Mouse (Mus musculus): ENCODE data around the gene Camkv. TPM values are rescaled to one million over a fixed set of nuclear protein-coding genes. Genes with fewer than 3 reads are reported as not detected.
A peak's percentile ranks its signal among the peaks of the same experiment; 100 is the strongest.

The Camkv gene
- polyA plus RNA-seq, 1 experiment from 2014 or later, result 0.46 TPM

GRCm38 (mm10) chr9:107914764-107915420 lies 20.6 kb upstream of the Camkv start:
- Histone ChIP-seq H3K27ac (ENCODE audit: low read depth, low read length) (no peak overlapping the region), H3K9ac (ENCODE audit: low read depth, low read length) (no peak overlapping the region), H3K4me3 (ENCODE audit: low read depth, low read length) (no peak overlapping the region), H3K27me3 (ENCODE audit: control insufficient read depth, insufficient read depth, low read length) (peaks cover 14% of the 10 kb centered on the region; the same call in 1 of the 2 replicates), H3K4me2 (no peak overlapping the region), H3K4me1 (ENCODE audit: control insufficient read depth, insufficient read depth, low read length) (peaks cover 8% of the 10 kb centered on the region), H3K9me3 (replicated peaks; ENCODE audit: control insufficient read depth, low read length) (no peaks in the 10 kb centered on the region), H3K36me3 (ENCODE audit: control insufficient read depth, insufficient read depth, low read length) (no peaks in the 10 kb centered on the region)
- ATAC-seq (replicated peaks; ENCODE audit: insufficient number of reproducible peaks, low FRiP score, low TSS enrichment), result no peak
- 67% methylated on average over 16 of the region's 16 CpGs for WGBS (ENCODE audit: insufficient replicate concordance)

DNA sequence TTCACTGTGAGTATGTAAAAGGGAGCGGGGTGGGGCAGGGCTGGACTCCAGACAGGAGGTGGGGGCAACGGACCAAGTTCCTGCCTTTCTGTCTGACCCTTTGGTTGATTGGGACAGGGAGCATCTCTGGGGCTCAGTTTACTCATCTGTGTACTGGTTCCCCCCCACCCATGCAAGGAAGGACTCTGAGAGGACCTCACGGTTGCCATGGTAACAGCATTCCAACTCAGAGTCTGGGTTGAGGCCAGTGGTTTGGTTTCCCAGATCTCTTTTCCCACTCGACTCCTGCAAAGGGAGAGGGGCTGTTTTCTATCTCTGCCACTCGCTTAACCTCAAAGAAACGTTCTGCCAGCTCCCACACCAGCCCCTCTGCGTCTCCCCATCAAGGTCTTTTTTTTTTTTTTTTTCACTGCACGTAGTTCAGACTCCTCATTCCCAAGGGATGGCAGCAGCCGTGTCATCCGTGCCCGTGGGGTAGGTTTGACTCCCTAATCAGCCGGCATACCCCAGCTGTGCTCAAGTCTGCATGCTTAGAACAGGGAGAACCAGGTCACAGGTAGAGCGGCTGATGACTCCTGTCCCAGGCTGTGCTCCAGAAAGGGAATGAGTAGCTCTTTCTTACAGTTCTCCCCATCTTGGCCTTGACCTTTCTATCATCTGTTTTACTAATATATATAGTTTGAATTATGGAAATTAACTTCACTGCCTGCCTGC lies 17.4 kb upstream of the Camkv start:
- Histone ChIP-seq H3K9me3 (replicated peaks; ENCODE audit: control insufficient read depth, low read length) (no peaks in the 10 kb centered on the region), H3K9ac (ENCODE audit: low read depth, low read length) (no peak overlapping the region), H3K4me2 (no peak overlapping the region), H3K4me1 (ENCODE audit: control insufficient read depth, insufficient read depth, low read length) (peaks cover 8% of the 10 kb centered on the region), H3K27ac (ENCODE audit: low read depth, low read length) (no peak overlapping the region), H3K27me3 (ENCODE audit: control insufficient read depth, insufficient read depth, low read length) (peaks cover 14% of the 10 kb centered on the region; the same call in 1 of the 2 replicates), H3K36me3 (ENCODE audit: control insufficient read depth, insufficient read depth, low read length) (no peaks in the 10 kb centered on the region), H3K4me3 (ENCODE audit: low read depth, low read length) (no peak overlapping the region)
- 30% methylated on average over 13 of the region's 13 CpGs for whole genome bisulfite sequencing (ENCODE audit: insufficient replicate concordance)
- no peak for ATAC-seq (replicated peaks; ENCODE audit: insufficient number of reproducible peaks, low FRiP score, low TSS enrichment)

DNA sequence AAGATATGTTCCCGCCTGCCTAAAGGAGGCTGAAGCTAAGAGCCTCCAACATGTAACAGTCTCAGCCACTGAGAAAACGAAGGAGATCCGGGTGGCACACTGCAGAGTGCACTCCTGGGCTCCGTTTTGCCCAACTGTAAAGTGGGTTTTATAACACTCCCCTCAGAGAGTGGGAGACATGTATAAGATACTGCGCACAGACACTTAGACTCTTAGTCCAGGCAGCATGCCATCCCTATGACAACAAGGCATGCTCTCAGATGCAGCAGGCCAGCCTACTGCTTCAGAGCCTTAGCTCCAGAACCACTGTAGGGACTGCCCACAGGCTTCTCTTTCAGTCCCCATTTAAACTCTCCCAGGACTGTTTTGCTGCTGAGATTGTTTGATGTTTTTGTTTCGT lies 16.6 kb upstream of the Camkv start:
- Histone ChIP-seq H3K4me3 (ENCODE audit: low read depth, low read length) (no peak overlapping the region), H3K27ac (ENCODE audit: low read depth, low read length) (no peak overlapping the region), H3K27me3 (ENCODE audit: control insufficient read depth, insufficient read depth, low read length) (peaks cover 14% of the 10 kb centered on the region; the same call in 1 of the 2 replicates), H3K9ac (ENCODE audit: low read depth, low read length) (no peak overlapping the region), H3K9me3 (replicated peaks; ENCODE audit: control insufficient read depth, low read length) (no peaks in the 10 kb centered on the region), H3K4me1 (ENCODE audit: control insufficient read depth, insufficient read depth, low read length) (peaks cover 13% of the 10 kb centered on the region), H3K36me3 (ENCODE audit: control insufficient read depth, insufficient read depth, low read length) (no peaks in the 10 kb centered on the region), H3K4me2 (no peak overlapping the region)
- 77% methylated on average over 6 of the region's 6 CpGs for WGBS (ENCODE audit: insufficient replicate concordance)
- ATAC-seq (replicated peaks; ENCODE audit: insufficient number of reproducible peaks, low FRiP score, low TSS enrichment), result no peak

DNA sequence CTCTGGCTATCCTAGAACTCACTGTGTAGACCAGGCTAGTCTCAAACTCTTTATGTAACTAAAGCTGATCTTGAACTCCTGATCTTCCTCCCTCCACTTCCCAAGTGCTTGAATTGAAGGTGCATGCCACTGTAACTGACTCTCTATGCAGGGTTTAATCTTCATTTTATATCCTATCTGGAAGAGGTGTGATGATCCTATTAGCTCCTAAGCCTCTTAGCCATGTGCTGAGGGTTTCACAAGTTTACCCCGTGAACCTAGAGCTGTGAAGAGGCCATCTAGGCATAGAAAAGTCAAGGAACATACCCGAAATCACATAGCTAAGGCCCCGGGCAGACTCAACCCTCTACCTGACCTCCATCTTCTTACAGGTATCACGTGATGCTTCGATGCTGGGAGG lies 16.0 kb upstream of the Camkv start:
- H3K4me1 ChIP-seq (ENCODE audit: control insufficient read depth, insufficient read depth, low read length), result peaks cover 17% of the 10 kb centered on the region
- no peak overlapping the region for H3K27ac ChIP-seq (ENCODE audit: low read depth, low read length)
- H3K27me3 ChIP-seq (ENCODE audit: control insufficient read depth, insufficient read depth, low read length), result peaks cover 10% of the 10 kb centered on the region; the same call in 1 of the 2 replicates
- no peak overlapping the region for H3K4me3 ChIP-seq (ENCODE audit: low read depth, low read length)
- H3K9me3 ChIP-seq (replicated peaks; ENCODE audit: control insufficient read depth, low read length), result no peaks in the 10 kb centered on the region
- WGBS (ENCODE audit: insufficient replicate concordance), result 66% methylated on average over 5 of the region's 5 CpGs
- no peaks in the 10 kb centered on the region for H3K36me3 ChIP-seq (ENCODE audit: control insufficient read depth, insufficient read depth, low read length)
- no peak overlapping the region for H3K9ac ChIP-seq (ENCODE audit: low read depth, low read length)
- no peak for ATAC-seq (replicated peaks; ENCODE audit: insufficient number of reproducible peaks, low FRiP score, low TSS enrichment)
- no peak overlapping the region for H3K4me2 ChIP-seq

- H3K4me3 ChIP-seq (ENCODE audit: low read depth, low read length), result no peak overlapping the region
- no peaks in the 10 kb centered on the region for H3K9me3 ChIP-seq (replicated peaks; ENCODE audit: control insufficient read depth, low read length)
- ATAC-seq (replicated peaks; ENCODE audit: insufficient number of reproducible peaks, low FRiP score, low TSS enrichment), result no peak
- no peak overlapping the region for H3K4me2 ChIP-seq
- peaks cover 25% of the 10 kb centered on the region for H3K4me1 ChIP-seq (ENCODE audit: control insufficient read depth, insufficient read depth, low read length)
- H3K9ac ChIP-seq (ENCODE audit: low read depth, low read length), result no peak overlapping the region
- 25% methylated on average over 7 of the region's 7 CpGs for WGBS (ENCODE audit: insufficient replicate concordance)
- no peak overlapping the region for H3K27ac ChIP-seq (ENCODE audit: low read depth, low read length)
- H3K27me3 ChIP-seq (ENCODE audit: control insufficient read depth, insufficient read depth, low read length), result no peaks in the 10 kb centered on the region
- H3K36me3 ChIP-seq (ENCODE audit: control insufficient read depth, insufficient read depth, low read length), result no peaks in the 10 kb centered on the region
Measured at GRCm38 (mm10) chr9:107923021-107923420, 12.5 kb upstream of the Camkv start.

GRCm38 (mm10) chr9:107923956-107924355 lies 11.5 kb upstream of the Camkv start:
- WGBS (ENCODE audit: insufficient replicate concordance), result 38% methylated on average over 6 of the region's 6 CpGs
- Histone ChIP-seq H3K4me2 (0 out of 2 replicates have a peak overlapping the region, but pooled peaks have one; percentile 6), H3K27ac (ENCODE audit: low read depth, low read length) (no peak overlapping the region), H3K4me1 (ENCODE audit: control insufficient read depth, insufficient read depth, low read length) (peaks cover 30% of the 10 kb centered on the region), H3K27me3 (ENCODE audit: control insufficient read depth, insufficient read depth, low read length) (no peaks in the 10 kb centered on the region), H3K9ac (ENCODE audit: low read depth, low read length) (no peak overlapping the region), H3K9me3 (replicated peaks; ENCODE audit: control insufficient read depth, low read length) (no peaks in the 10 kb centered on the region), H3K4me3 (ENCODE audit: low read depth, low read length) (no peak overlapping the region), H3K36me3 (ENCODE audit: control insufficient read depth, insufficient read depth, low read length) (no peaks in the 10 kb centered on the region)
- ATAC-seq (replicated peaks; ENCODE audit: insufficient number of reproducible peaks, low FRiP score, low TSS enrichment), result no peak

DNA sequence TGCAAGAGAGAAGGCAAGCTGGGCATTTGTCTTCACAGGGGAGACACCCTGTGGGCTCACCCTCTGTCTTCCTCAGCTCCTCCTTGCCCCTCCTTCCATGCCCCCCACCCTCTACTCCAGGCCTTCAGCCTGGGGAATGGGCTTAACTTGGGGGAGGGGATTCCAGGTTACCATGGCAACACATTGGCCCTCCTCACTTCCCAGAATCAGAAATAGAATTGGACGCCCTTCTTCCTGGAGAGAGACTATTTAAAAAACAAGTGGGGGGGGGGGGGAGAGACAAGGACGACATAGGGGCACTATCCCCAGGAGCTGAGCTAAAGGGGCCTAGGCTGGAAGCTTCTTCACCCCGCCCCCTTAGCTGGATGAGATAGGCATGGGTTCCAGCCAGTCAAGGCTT lies 10.2 kb upstream of the Camkv start:
- no peak overlapping the region for H3K4me2 ChIP-seq
- ATAC-seq (replicated peaks; ENCODE audit: insufficient number of reproducible peaks, low FRiP score, low TSS enrichment), result no peak
- H3K36me3 ChIP-seq (ENCODE audit: control insufficient read depth, insufficient read depth, low read length), result no peaks in the 10 kb centered on the region
- WGBS (ENCODE audit: insufficient replicate concordance), result 45% methylated on average over 3 of the region's 3 CpGs
- H3K4me1 ChIP-seq (ENCODE audit: control insufficient read depth, insufficient read depth, low read length), result peaks cover 31% of the 10 kb centered on the region
- no peak overlapping the region for H3K27ac ChIP-seq (ENCODE audit: low read depth, low read length)
- no peak overlapping the region for H3K4me3 ChIP-seq (ENCODE audit: low read depth, low read length)
- H3K9ac ChIP-seq (ENCODE audit: low read depth, low read length), result no peak overlapping the region
- no peaks in the 10 kb centered on the region for H3K9me3 ChIP-seq (replicated peaks; ENCODE audit: control insufficient read depth, low read length)
- no peaks in the 10 kb centered on the region for H3K27me3 ChIP-seq (ENCODE audit: control insufficient read depth, insufficient read depth, low read length)

GRCm38 (mm10) chr9:107926920-107927420 lies 8.5 kb upstream of the Camkv start:
- Histone ChIP-seq H3K27ac (ENCODE audit: low read depth, low read length) (peak overlapping the region; percentile 29; the same call in 1 of the 2 replicates), H3K27me3 (ENCODE audit: control insufficient read depth, insufficient read depth, low read length) (no peaks in the 10 kb centered on the region), H3K4me3 (ENCODE audit: low read depth, low read length) (no peak overlapping the region), H3K36me3 (ENCODE audit: control insufficient read depth, insufficient read depth, low read length) (no peaks in the 10 kb centered on the region), H3K9me3 (replicated peaks; ENCODE audit: control insufficient read depth, low read length) (no peaks in the 10 kb centered on the region), H3K9ac (ENCODE audit: low read depth, low read length) (no peak overlapping the region), H3K4me1 (ENCODE audit: control insufficient read depth, insufficient read depth, low read length) (peaks cover 31% of the 10 kb centered on the region), H3K4me2 (no peak overlapping the region)
- 20% methylated on average over 9 of the region's 9 CpGs for WGBS (ENCODE audit: insufficient replicate concordance)
- ATAC-seq (replicated peaks; ENCODE audit: insufficient number of reproducible peaks, low FRiP score, low TSS enrichment), result no peak
